Mouse (Mus musculus) activated CD4-positive, CD25-positive, alpha-beta regulatory T cell, adult 4 months (primary cell): Measurements from ENCODE around the gene Tfap4. TPM values are rescaled to one million over a fixed set of nuclear protein-coding genes. Genes with fewer than 3 reads are reported as not detected.
"Not testable (repeated sequence)": the region's sequence is repeated elsewhere in the genome, so short reads cannot be mapped to it uniquely, and the experiment has no call there.

Experiments used
- ATAC-seq: one replicate; pipeline ENCODE4 v1.8.0; 2017
- polyA plus RNA-seq, 2 experiments: library from polyadenylated mRNA; unstranded; fragments of 100-300 nt; shearing (Covaris generic); gene quantifications; one replicate each; pipeline ENCODE4 v1.2.1; 2017

Gene Tfap4
- polyA plus RNA-seq, 2 experiments from 2014 or later: 4.1 to 6.2 TPM

GRCm38 (mm10) chr16:4592909-4593875 lies 33.5 kb upstream of the Tfap4 start:
- ATAC-seq: no peak

- no peak for ATAC-seq
Observed at GRCm38 (mm10) chr16:4590236-4590635, 30.6 kb upstream of the Tfap4 start.

GRCm38 (mm10) chr16:4587516-4588210 lies 28.0 kb upstream of the Tfap4 start:
- no peak for ATAC-seq

- peak; percentile 84 for ATAC-seq
Observed at GRCm38 (mm10) chr16:4586531-4587123, 27.0 kb upstream of the Tfap4 start.

- peak; percentile 12 for ATAC-seq
Observed at GRCm38 (mm10) chr16:4585642-4586530, 26.2 kb upstream of the Tfap4 start.

- no peak for ATAC-seq
Observed at GRCm38 (mm10) chr16:4584438-4584837, 24.8 kb upstream of the Tfap4 start.

GRCm38 (mm10) chr16:4583807-4584206 lies 24.2 kb upstream of the Tfap4 start:
- ATAC-seq: peak; percentile 62

- ATAC-seq: not testable (repeated sequence)
Observed at GRCm38 (mm10) chr16:4581179-4581578, 21.5 kb upstream of the Tfap4 start.

GRCm38 (mm10) chr16:4578630-4579029 lies 19.0 kb upstream of the Tfap4 start:
- ATAC-seq: no peak

GRCm38 (mm10) chr16:4576873-4577272 lies 17.2 kb upstream of the Tfap4 start:
- peak; percentile 78 for ATAC-seq

- no peak for ATAC-seq
Observed at GRCm38 (mm10) chr16:4576038-4576437, 16.4 kb upstream of the Tfap4 start.

- no peak for ATAC-seq
Observed at GRCm38 (mm10) chr16:4570737-4571136, 11.1 kb upstream of the Tfap4 start.

- ATAC-seq: peak; percentile 57
Observed at GRCm38 (mm10) chr16:4567912-4568311, 8.3 kb upstream of the Tfap4 start.

GRCm38 (mm10) chr16:4560145-4560952 lies 695 bp upstream of the Tfap4 start:
- peak; percentile 4 for ATAC-seq

- ATAC-seq: no peak
Observed at GRCm38 (mm10) chr16:4558980-4559631, 548 bp downstream of the Tfap4 start.

- ATAC-seq: peak; percentile 88
Observed at GRCm38 (mm10) chr16:4558384-4558979, 1.2 kb downstream of the Tfap4 start.

GRCm38 (mm10) chr16:4557949-4558348 lies 1.7 kb downstream of the Tfap4 start:
- peak; percentile 65 for ATAC-seq

- no peak for ATAC-seq
Observed at GRCm38 (mm10) chr16:4557085-4557484, 2.6 kb downstream of the Tfap4 start.

GRCm38 (mm10) chr16:4555555-4555954 lies 4.1 kb downstream of the Tfap4 start:
- ATAC-seq: no peak

- no peak for ATAC-seq
Observed at GRCm38 (mm10) chr16:4552829-4553550, 6.7 kb downstream of the Tfap4 start.
